Mouse (Mus musculus) embryonic facial prominence, embryonic 12.5 days (tissue): Measurements from ENCODE around the gene Nos1ap. TPM values are rescaled to one million over a fixed set of nuclear protein-coding genes. Genes with fewer than 3 reads are reported as not detected.

Experiments used
- ATAC-seq: fragments of 200-750 bp; cut with Nextera tagmentation; 2 replicates; pipeline ENCODE4 v1.8.0; 2017; ENCODE audit not compliant: insufficient number of reproducible peaks, insufficient read depth, low FRiP score, low TSS enrichment
- H3K27ac ChIP-seq: fragments of 300-500 bp; sonication (generic); 2 replicates; pipeline ENCODE4 v1.5.1; 2016; ENCODE audit warnings: mild to moderate bottlenecking
- H3K27me3 ChIP-seq: fragments of 300-500 bp; sonication (generic); 2 replicates; pipeline ENCODE4 v1.6.1; 2016; ENCODE audit warnings: mild to moderate bottlenecking, moderate library complexity
- H3K36me3 ChIP-seq: fragments of 300-500 bp; sonication (generic); 2 replicates; pipeline ENCODE4 v1.6.1; 2016; ENCODE audit warnings: mild to moderate bottlenecking
- H3K4me1 ChIP-seq: fragments of 300-500 bp; sonication (generic); 2 replicates; pipeline ENCODE4 v1.6.1; 2016
- H3K4me2 ChIP-seq: fragments of 300-500 bp; sonication (generic); replicated peaks from 2 replicates; pipeline ENCODE4 v1.6.1; 2016; ENCODE audit warnings: mild to moderate bottlenecking, moderate library complexity
- H3K4me3 ChIP-seq: fragments of 300-500 bp; sonication (generic); 2 replicates; pipeline ENCODE4 v1.5.1; 2016; ENCODE audit warnings: mild to moderate bottlenecking
- H3K9ac ChIP-seq: fragments of 300-500 bp; sonication (generic); 2 replicates; pipeline ENCODE4 v1.6.1; 2016; ENCODE audit warnings: mild to moderate bottlenecking, moderate library complexity
- H3K9me3 ChIP-seq: fragments of 300-500 bp; sonication (generic); 2 replicates; pipeline ENCODE4 v1.6.1; 2016; ENCODE audit warnings: mild to moderate bottlenecking, moderate library complexity
- WGBS: fragments of 180-500 bp; shearing (Covaris S2); methylation state at CpG from one replicate; pipeline ENCODE4 v1.1.7; 2016; 5-methylcytosine and 5-hydroxymethylcytosine counted together
- polyA plus RNA-seq: library from polyadenylated mRNA; unstranded; fragments of >200 nt; fragmentation: Nextera tagmentation; extraction: Ambion mirVana; gene quantifications from 2 replicates; pipeline ENCODE4 v1.2.1, GENCODE M21; 2016

The Nos1ap gene
- polyA plus RNA-seq, 1 experiment from 2014 or later: 10.9 TPM

GRCm38 (mm10) chr1:170325277-170325676 lies 264.4 kb downstream of the Nos1ap start:
- ATAC-seq: no peak
- Histone ChIP-seq H3K9ac (no peak overlapping the region), H3K27ac (no peak overlapping the region), H3K4me1 (peaks cover 7% of the 10 kb centered on the region), H3K4me3 (no peak overlapping the region), H3K36me3 (no peaks in the 10 kb centered on the region), H3K27me3 (no peaks in the 10 kb centered on the region), H3K4me2 (no peak overlapping the region), H3K9me3 (no peaks in the 10 kb centered on the region)
- 87% methylated on average over 4 of the region's 4 CpGs for WGBS

- Histone ChIP-seq H3K4me2 (no peak overlapping the region), H3K9me3 (no peaks in the 10 kb centered on the region), H3K36me3 (no peaks in the 10 kb centered on the region), H3K9ac (no peak overlapping the region), H3K27me3 (no peaks in the 10 kb centered on the region), H3K4me1 (peaks cover 7% of the 10 kb centered on the region), H3K4me3 (no peak overlapping the region), H3K27ac (no peak overlapping the region)
- WGBS: 84% methylated on average over 1 of the region's 1 CpGs
- no peak for ATAC-seq
Observed at GRCm38 (mm10) chr1:170324312-170324711, 265.3 kb downstream of the Nos1ap start.

- no peak overlapping the region for H3K4me2 ChIP-seq
- H3K4me3 ChIP-seq: no peak overlapping the region
- H3K27ac ChIP-seq: no peak overlapping the region
- no peaks in the 10 kb centered on the region for H3K36me3 ChIP-seq
- no peaks in the 10 kb centered on the region for H3K9me3 ChIP-seq
- no peak for ATAC-seq
- H3K4me1 ChIP-seq: no peaks in the 10 kb centered on the region
- H3K9ac ChIP-seq: no peak overlapping the region
- no peaks in the 10 kb centered on the region for H3K27me3 ChIP-seq
- WGBS: 91% methylated on average over 10 of the region's 10 CpGs
Observed at GRCm38 (mm10) chr1:170323001-170323400, 266.7 kb downstream of the Nos1ap start.

GRCm38 (mm10) chr1:170322046-170322445 lies 267.6 kb downstream of the Nos1ap start:
- Histone ChIP-seq H3K4me1 (no peaks in the 10 kb centered on the region), H3K9ac (no peak overlapping the region), H3K4me3 (no peak overlapping the region), H3K27me3 (no peaks in the 10 kb centered on the region), H3K4me2 (no peak overlapping the region), H3K27ac (no peak overlapping the region), H3K36me3 (no peaks in the 10 kb centered on the region), H3K9me3 (no peaks in the 10 kb centered on the region)
- no peak for ATAC-seq
- WGBS: 82% methylated on average over 2 of the region's 2 CpGs

GRCm38 (mm10) chr1:170311431-170311830 lies 278.2 kb downstream of the Nos1ap start:
- no peak for ATAC-seq

GRCm38 (mm10) chr1:170308503-170308902 lies 281.2 kb downstream of the Nos1ap start, which contains the start of gene Spata46:
Gene Spata46 (plus strand): TSS chr1:170308803.
- H3K4me2 ChIP-seq: no peak within 1 kb of the TSS
- no peak for ATAC-seq
- no peak within 1 kb of the TSS for H3K9ac ChIP-seq
- no peaks in the 10 kb centered on the region for H3K9me3 ChIP-seq
- H3K4me3 ChIP-seq: no peak within 1 kb of the TSS
- peaks cover 7% of the 10 kb centered on the region; the same call in 1 of the 2 replicates for H3K4me1 ChIP-seq
- H3K27ac ChIP-seq: no peak within 1 kb of the TSS
- no peaks in the 10 kb centered on the region for H3K27me3 ChIP-seq
- H3K36me3 ChIP-seq: no peaks in the 10 kb centered on the region
- WGBS: 92% methylated on average over 4 of the region's 4 CpGs

More at GRCm38 (mm10) chr1:170311431-170311830, 278.2 kb downstream of the Nos1ap start:
- Histone ChIP-seq H3K27ac (no peak overlapping the region), H3K9ac (no peak overlapping the region), H3K36me3 (no peaks in the 10 kb centered on the region), H3K9me3 (no peaks in the 10 kb centered on the region), H3K4me1 (peaks cover 10% of the 10 kb centered on the region; the same call in 1 of the 2 replicates), H3K27me3 (no peaks in the 10 kb centered on the region), H3K4me2 (no peak overlapping the region), H3K4me3 (no peak overlapping the region)
- 66% methylated on average over 6 of the region's 6 CpGs for WGBS

GRCm38 (mm10) chr1:170306232-170306631 lies 283.4 kb downstream of the Nos1ap start, which contains the start of gene Gm7694:
Gene Gm7694 (minus strand): TSS chr1:170306332.
- no peak for ATAC-seq
- WGBS: 90% methylated on average over 4 of the region's 4 CpGs
- no peaks in the 10 kb centered on the region for H3K27me3 ChIP-seq

GRCm38 (mm10) chr1:170305002-170305401 lies 284.7 kb downstream of the Nos1ap start:
- no peaks in the 10 kb centered on the region for H3K9me3 ChIP-seq
- H3K4me3 ChIP-seq: no peak overlapping the region
- no peaks in the 10 kb centered on the region for H3K36me3 ChIP-seq
- no peak overlapping the region for H3K9ac ChIP-seq
- H3K27me3 ChIP-seq: no peaks in the 10 kb centered on the region
- H3K4me2 ChIP-seq: no peak overlapping the region
- no peak overlapping the region for H3K27ac ChIP-seq
- no peak for ATAC-seq
- 90% methylated on average over 10 of the region's 10 CpGs for WGBS
- no peaks in the 10 kb centered on the region for H3K4me1 ChIP-seq

More at GRCm38 (mm10) chr1:170306232-170306631, 283.4 kb downstream of the Nos1ap start, which contains the start of gene Gm7694:
- no peaks in the 10 kb centered on the region for H3K9me3 ChIP-seq
- no peaks in the 10 kb centered on the region for H3K4me1 ChIP-seq
- no peak within 1 kb of the TSS for H3K9ac ChIP-seq
- H3K36me3 ChIP-seq: no peaks in the 10 kb centered on the region
- no peak within 1 kb of the TSS for H3K4me2 ChIP-seq
- H3K4me3 ChIP-seq: no peak within 1 kb of the TSS
- H3K27ac ChIP-seq: no peak within 1 kb of the TSS

- Histone ChIP-seq H3K9ac (no peak overlapping the region), H3K4me1 (no peaks in the 10 kb centered on the region), H3K4me3 (no peak overlapping the region), H3K9me3 (no peaks in the 10 kb centered on the region), H3K27ac (no peak overlapping the region), H3K36me3 (no peaks in the 10 kb centered on the region), H3K27me3 (no peaks in the 10 kb centered on the region), H3K4me2 (no peak overlapping the region)
- ATAC-seq: no peak
- 63% methylated on average over 6 of the region's 6 CpGs for WGBS
Observed at GRCm38 (mm10) chr1:170303103-170303502, 286.6 kb downstream of the Nos1ap start.

- Histone ChIP-seq H3K9me3 (no peaks in the 10 kb centered on the region), H3K9ac (no peak overlapping the region), H3K27me3 (no peaks in the 10 kb centered on the region), H3K4me2 (no peak overlapping the region), H3K27ac (no peak overlapping the region), H3K4me1 (no peaks in the 10 kb centered on the region), H3K36me3 (no peaks in the 10 kb centered on the region), H3K4me3 (no peak overlapping the region)
- whole genome bisulfite sequencing: 70% methylated on average over 6 of the region's 6 CpGs
- no peak for ATAC-seq
Observed at GRCm38 (mm10) chr1:170302456-170302855, 287.2 kb downstream of the Nos1ap start.

GRCm38 (mm10) chr1:170301686-170302085 lies 288.0 kb downstream of the Nos1ap start:
- no peak for ATAC-seq
- 93% methylated on average over 9 of the region's 9 CpGs for WGBS
- H3K4me1 ChIP-seq: no peaks in the 10 kb centered on the region

GRCm38 (mm10) chr1:170299496-170299895 lies 290.2 kb downstream of the Nos1ap start:
- Histone ChIP-seq H3K36me3 (no peaks in the 10 kb centered on the region), H3K9ac (no peak overlapping the region), H3K4me1 (no peaks in the 10 kb centered on the region), H3K9me3 (no peaks in the 10 kb centered on the region), H3K4me2 (no peak overlapping the region), H3K27ac (no peak overlapping the region), H3K27me3 (no peaks in the 10 kb centered on the region), H3K4me3 (no peak overlapping the region)
- no peak for ATAC-seq
- 79% methylated on average over 4 of the region's 4 CpGs for WGBS

More at GRCm38 (mm10) chr1:170301686-170302085, 288.0 kb downstream of the Nos1ap start:
- H3K9ac ChIP-seq: no peak overlapping the region
- H3K4me2 ChIP-seq: no peak overlapping the region
- H3K4me3 ChIP-seq: no peak overlapping the region
- H3K9me3 ChIP-seq: no peaks in the 10 kb centered on the region
- H3K27ac ChIP-seq: no peak overlapping the region
- H3K36me3 ChIP-seq: no peaks in the 10 kb centered on the region
- no peaks in the 10 kb centered on the region for H3K27me3 ChIP-seq
